In genomic region chr6:121560852-121561251, GRCm38 (mm10) we compare ENCODE assay signal across 8 mouse cellular contexts.
DNase-seq lines count a peak whose midpoint lies in the region; ATAC-seq and TF ChIP-seq lines count a peak whose summit lies in the region.

No protein-coding gene starts in this region.

- H3K27ac ChIP-seq in MEL (ENCODE audit: control insufficient read depth, low read depth, low read length), result no peak overlapping the region

- TF ChIP-seq POLR2A in MEL (IDR thresholded peaks at IDR 0.05; ENCODE audit: control insufficient read depth in 1 of 2, insufficient read depth in 1 of 2, low read depth in 1 of 2, low read length in 2 of 2, poor library complexity in 1 of 2), result no peak

- H3K4me1 ChIP-seq in MEL (ENCODE audit: control insufficient read depth in 1 of 2, insufficient read depth in 2 of 2, low read length in 2 of 2), result no peaks in the 10 kb centered on the region

- no peaks in the 10 kb centered on the region for H3K79me2 ChIP-seq in MEL (ENCODE audit: control insufficient read depth, insufficient read depth, low read length, poor library complexity)

- H3K4me3 ChIP-seq in MEL (ENCODE audit: control insufficient read depth in 1 of 2, insufficient read depth in 1 of 2, low read depth in 2 of 2, low read length in 2 of 2), result no peak overlapping the region

- TF ChIP-seq CTCF in MEL (IDR thresholded peaks at IDR 0.05 in 2 of 3, conservative IDR thresholded peaks at IDR 0.05 in 1 of 3; ENCODE audit: control insufficient read depth in 1 of 3, insufficient read depth in 1 of 3, low read depth in 2 of 3, low read length in 3 of 3, poor library complexity in 1 of 3, severe bottlenecking in 1 of 3), result peak; percentile 28 to 65 (median 33); a peak in 5 of 6 replicates

- H3K36me3 ChIP-seq in MEL (ENCODE audit: control insufficient read depth in 1 of 2, insufficient read depth in 2 of 2, low read length in 2 of 2), result no peaks in the 10 kb centered on the region

- ATAC-seq in CD4-positive, CD25-positive, alpha-beta regulatory T cell, adult 4 months, result no peak

- TF ChIP-seq EP300 in MEL (IDR thresholded peaks at IDR 0.05; ENCODE audit: low read depth in 1 of 2, low read length in 2 of 2), result no peak

- no peak overlapping the region for H3K9ac ChIP-seq in MEL (ENCODE audit: control insufficient read depth, low read depth, low read length, poor library complexity, severe bottlenecking)

- peak; percentile 66 for TF ChIP-seq RAD21 in MEL (IDR thresholded peaks at IDR 0.05; ENCODE audit: low read depth, low read length)

- peak; percentile 45 for DNase-seq in CD4-positive, CD25-positive, alpha-beta regulatory T cell, adult 2 months (ENCODE audit: low read depth, low spot score)
- DNase-seq in MEL (ENCODE audit: low read depth, low spot score), result peak; percentile 41
- peak; percentile 23 for DNase-seq in cerebellum, adult 8-10 months
- peak; percentile 38 to 68 for DNase-seq in frontal cortex, postnatal 36 days (ENCODE audit: low spot score in 2 of 2)
- peak; percentile 26 to 73 for DNase-seq in layer of hippocampus, adult 8-10 months (ENCODE audit: low spot score in 2 of 2)
- peak; percentile 74 for DNase-seq in mesoderm, embryonic 11.5 days (ENCODE audit: low read depth, low spot score)
- DNase-seq in T-cell, adult 2 months (ENCODE audit: low spot score), result no peak

- no peaks in the 10 kb centered on the region for H3K27me3 ChIP-seq in MEL (ENCODE audit: control insufficient read depth in 1 of 2, insufficient read depth in 2 of 2, low read length in 2 of 2)

- H3K9me3 ChIP-seq in MEL (replicated peaks; ENCODE audit: insufficient read depth, low read length), result no peaks in the 10 kb centered on the region

TF ChIP-seq in MEL, 35 proteins besides CTCF, POLR2A, EP300 and RAD21:
- TF ChIP-seq ETS1 (IDR thresholded peaks at IDR 0.05; ENCODE audit: low read depth, low read length) (no peak), GABPA (IDR thresholded peaks at IDR 0.05; ENCODE audit: low read depth, low read length) (no peak), MAZ (IDR thresholded peaks at IDR 0.05; ENCODE audit: low read depth, low read length) (no peak), ZC3H11A (IDR thresholded peaks at IDR 0.05; ENCODE audit: low read depth, low read length) (peak; percentile 56), USF2 (IDR thresholded peaks at IDR 0.05; ENCODE audit: borderline replicate concordance in 1 of 2, insufficient read depth in 1 of 2, low read depth in 1 of 2, low read length in 2 of 2) (no peak), HCFC1 (IDR thresholded peaks at IDR 0.05; ENCODE audit: low read depth, low read length) (no peak), SIN3A (IDR thresholded peaks at IDR 0.05; ENCODE audit: low read length) (no peak), SMC3 (IDR thresholded peaks at IDR 0.05; ENCODE audit: low read depth, low read length) (peak; percentile 49), TBP (IDR thresholded peaks at IDR 0.05; ENCODE audit: low read depth, low read length) (no peak), USF1 (IDR thresholded peaks at IDR 0.05; ENCODE audit: low read depth, low read length) (no peak)
